Mouse (Mus musculus) embryo, embryonic 10.5 days (tissue): ENCODE results near the gene Fryl.

Experiments
- DNase-seq: peaks from one replicate; pipeline ENCODE4 v3.0.0-alpha.2; 2015; ENCODE audit warnings: low spot score

The Fryl gene

DNA sequence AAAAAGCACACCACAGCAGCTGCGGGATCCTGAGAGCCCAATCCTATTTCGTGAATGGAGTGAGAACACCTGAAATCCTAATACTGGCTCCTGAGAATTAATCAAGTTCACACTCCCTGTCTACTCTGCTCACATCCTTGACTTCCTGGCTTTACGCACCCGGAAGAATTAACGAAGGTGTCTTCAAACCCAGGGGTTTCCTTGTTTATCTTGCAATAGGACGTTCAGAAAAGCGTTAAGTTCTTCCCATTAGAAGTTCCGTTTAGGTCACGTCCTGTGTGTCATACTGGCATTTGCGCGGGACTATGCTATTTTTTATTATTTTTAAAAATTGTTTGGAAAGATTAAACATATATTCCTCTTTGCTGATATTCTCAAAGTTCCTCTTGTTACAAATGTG is 677 bp upstream of the Fryl start:
- peak; percentile 32 for DNase-seq

DNA sequence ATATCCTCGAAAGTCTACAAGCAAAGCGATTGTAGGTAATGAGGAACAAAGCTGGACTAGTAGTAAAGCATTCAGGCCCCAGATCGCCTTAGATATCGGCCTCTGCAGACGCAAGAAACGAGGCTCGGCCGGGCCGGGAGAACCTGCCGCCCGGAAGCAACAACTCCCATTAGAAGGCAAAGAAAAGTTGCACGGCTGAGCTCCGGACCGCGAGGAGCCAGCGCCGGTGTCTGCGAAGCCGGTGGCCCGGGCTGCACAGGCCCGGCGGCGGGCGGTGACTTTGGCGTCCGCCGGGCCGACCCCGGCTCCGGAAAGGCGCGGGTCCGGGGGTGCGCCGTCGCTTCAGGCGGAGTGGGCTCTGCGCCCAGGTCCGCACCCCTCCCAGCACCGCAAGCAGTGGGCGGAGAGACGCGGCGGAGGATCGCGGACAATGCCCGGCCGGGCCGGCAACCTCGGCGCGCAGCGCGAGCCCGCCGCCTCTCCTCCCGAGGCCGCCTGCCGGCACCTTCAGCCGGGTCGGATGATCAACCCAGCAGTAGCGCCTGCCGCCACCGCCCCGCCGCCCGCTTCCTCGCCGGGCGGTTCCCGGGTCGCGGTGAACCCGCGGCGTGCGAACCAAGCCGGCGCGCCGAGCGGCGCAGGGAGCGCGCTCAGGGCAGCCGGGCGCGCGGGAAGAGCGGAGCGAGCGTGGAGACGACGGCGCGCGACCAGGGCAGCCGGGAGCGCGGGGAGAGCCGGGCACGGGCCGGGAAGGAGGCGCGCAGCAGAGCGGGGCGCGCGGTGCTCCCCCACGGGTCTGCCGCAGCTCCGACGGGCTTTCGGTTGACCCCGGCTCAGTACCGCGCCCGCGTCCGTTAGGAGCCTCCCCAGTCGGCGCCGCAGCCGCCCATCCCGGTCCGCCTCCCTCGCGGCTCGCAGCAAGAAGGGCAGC is 833 bp downstream of the Fryl start:
- peak; percentile 68 for DNase-seq

DNA sequence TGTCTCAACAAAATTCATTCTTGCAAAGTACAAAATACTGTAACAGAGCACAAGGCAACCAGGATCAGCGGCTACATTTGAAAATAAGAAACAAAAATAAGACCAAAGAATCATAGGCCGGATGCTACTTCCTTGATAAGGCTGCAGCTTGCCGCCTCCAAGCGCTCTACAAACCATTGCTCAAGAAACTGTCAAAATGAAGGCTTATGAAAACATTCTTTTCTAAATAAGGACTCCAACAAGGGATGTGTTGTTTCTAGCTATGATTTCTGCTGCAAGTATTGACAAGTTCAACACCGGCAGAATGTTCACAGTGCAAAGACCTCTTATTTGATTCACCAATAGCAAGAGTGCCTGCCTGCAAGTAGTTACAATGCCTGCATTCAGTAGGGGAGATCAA is 1.8 kb downstream of the Fryl start:
- DNase-seq: peak; percentile 34

DNA sequence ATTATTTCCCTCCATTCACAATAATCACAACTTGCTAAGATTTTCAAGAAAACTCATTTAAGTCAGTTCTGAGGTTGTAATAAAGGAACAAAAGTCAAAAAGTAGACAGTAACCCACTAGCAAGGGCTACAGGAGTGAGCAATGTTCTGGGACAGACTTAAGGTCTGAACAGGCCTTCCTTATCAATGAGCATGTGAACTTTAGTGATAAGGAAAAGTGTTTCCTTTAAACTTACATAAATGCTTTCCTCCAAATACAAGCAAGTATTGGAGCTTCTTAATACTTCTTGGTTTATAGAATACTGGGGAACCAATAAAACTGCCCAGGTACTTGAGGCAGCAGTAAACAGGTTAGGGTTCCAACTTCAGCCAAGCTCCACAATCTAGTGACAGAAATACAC is 3.7 kb downstream of the Fryl start:
- no peak for DNase-seq

DNA sequence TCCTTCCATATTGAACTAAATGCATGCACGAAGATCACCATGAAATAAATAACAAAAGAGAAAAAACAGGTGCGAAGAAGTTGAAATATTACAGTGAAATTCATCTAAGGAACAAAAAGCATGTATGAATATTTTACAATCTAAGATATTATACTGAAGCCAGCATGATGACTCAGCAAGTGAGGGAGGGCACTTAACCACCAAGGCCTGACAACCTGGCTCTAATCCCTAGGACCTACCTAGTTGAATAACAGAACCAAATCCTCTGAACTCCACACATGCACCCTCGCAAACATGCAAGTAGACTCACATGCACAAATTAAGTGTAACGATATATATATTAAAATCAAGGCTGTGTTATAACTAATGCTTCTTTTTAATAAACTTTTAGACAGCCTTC is 7.1 kb downstream of the Fryl start:
- DNase-seq: no peak

DNA sequence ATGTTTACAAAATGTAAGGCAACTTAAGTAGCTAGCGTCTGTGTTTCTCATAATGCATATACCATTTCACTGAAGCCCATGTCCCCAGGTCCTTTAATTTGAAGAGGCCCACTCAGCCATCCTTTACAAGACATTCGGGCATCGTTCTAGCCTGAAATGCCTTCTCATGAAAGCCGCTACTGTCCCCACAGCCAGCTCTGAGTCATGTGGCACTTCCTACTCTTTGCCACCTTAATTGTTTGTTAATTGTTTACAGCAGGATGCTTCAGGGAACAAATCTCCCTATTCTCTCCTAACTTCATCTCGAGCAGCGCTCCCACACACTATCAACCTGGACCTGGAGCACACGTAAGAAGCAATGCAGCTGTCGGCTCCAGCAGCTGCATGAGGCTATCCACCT is 8.2 kb downstream of the Fryl start:
- no peak for DNase-seq

DNA sequence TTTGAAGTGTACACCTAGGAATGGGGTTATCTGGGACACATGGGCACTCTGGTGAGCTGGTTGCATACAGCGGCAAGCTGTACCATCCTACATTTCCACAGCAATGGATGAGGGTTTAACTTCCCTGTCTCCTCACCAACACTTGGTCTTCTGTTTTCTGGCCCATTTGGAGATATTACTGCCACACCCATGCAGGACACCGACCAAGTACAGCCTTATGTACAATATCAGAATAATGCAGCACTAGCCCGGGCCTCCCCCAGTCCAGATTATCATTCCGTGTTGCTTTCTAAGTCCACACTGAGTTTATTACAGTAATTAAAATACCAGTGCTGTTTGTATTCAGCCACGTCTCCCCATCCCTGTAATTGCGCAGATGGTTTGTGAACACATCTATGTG is 10.0 kb downstream of the Fryl start:
- DNase-seq: no peak

DNA sequence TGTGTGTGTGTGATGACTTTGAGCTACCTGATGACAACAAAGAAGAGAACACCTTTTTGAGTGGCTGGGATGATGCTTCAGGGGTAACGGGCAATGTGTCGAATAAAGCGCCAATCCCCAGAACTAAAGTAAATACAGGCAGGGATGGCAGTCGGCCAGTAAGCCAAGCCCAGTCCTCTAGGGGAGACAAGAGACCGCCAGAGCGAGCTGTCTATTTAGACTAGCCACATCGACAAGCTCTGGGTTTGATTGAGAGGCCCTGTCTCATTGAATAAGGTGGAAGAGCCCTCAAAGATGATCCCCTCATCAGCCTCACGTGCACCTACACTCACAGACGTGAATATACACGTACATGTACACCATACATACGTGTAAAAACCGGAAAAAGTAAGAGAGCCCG is 12.0 kb downstream of the Fryl start:
- no peak for DNase-seq

DNA sequence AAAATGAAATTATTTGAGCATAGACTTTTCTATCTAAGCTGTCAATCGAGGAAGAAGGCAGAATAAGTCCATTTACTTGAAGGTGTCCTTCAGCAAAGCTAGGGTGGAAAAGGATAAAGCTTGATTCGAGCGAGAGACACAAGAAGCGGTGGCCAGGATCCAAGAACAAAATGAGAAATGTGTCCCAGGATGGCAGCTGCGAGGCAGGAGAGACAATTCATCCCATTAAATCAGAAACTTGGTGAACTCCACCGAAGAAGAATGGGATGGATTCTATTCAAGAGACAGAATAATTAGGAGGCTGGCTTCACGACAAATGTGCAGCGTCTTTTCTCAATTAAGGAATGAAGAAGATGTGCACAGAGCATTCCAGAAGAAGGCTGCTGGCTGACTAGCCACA is 14.5 kb downstream of the Fryl start:
- DNase-seq: no peak

DNA sequence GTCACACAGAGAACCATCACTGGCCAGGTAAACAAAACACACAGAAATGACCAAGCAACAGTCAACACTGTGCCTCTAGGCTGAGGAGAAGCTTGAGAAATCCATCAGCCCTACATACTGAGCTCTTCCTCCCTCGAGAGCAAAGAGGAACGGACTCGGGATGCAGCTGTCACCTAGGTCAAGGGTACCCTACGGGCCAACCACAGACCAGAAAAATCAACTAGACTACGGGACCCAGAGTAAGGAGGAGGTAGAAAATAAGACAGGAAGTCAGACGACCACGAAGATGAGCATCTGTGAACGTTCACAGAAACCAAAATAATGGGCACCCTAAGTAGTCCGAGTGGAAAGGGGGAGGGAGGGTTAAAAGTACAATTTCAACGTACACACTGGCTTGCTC is 15.1 kb downstream of the Fryl start:
- DNase-seq: no peak

DNA sequence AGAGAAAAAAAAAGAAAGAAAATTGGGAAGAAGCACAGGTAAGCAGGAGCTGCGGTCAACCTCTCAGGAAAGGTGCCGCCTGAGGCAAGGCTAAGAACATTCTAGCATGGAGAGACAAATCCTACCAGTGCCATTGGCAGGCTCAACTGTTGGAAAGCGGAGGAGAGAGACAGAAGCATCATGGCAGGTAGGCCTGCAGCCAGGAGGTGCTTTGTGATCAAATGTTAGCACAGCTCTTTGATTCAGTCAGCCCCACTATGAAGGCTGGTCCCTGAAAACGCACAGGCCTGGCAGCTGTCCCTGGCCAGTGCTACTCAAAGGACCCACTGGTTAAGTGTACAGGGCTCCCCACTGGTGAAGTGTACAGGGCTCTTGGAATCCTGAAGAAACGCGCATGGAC is 16.0 kb downstream of the Fryl start:
- no peak for DNase-seq

DNA sequence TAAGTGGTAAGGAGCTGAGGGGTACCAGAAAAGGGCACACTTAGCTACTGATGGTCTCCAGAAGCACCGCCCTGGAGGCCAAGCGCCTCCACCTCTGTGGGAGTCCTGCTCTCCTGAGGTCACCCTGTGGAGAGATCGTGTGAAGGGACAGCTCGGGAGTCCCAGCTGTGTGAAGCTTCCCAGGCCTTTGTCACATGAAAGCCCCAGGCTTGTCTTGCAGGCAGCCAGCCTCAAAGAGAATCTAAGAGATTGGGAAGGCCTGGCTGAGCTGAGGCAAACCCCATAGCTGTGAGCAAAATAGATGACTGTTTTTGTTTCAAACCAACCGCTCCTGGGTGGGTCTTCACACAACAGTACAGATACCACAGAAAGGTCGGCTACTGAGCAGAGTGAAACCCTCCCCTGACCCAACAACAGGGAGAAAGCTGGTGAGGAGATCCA is 19.5 kb downstream of the Fryl start:
- peak; percentile 42 for DNase-seq

DNA sequence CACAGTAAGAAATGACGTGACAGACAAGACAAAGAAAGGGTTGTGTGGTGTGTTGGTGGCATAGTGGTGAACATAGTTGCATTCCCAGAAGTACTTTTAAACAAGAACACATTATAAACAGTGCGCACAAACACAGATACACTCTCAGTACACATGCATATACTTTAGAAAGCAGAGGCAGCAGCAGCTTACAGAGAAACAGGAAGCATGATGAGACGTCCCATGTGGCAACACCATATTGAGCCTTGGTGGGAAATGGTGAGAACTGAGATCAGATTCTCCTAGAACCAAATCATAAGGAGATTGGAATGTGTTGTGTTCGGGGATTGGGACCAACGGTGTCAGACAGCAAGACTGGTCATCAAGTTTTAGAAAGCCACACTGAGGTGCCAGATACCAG is 21.2 kb downstream of the Fryl start:
- no peak for DNase-seq

DNA sequence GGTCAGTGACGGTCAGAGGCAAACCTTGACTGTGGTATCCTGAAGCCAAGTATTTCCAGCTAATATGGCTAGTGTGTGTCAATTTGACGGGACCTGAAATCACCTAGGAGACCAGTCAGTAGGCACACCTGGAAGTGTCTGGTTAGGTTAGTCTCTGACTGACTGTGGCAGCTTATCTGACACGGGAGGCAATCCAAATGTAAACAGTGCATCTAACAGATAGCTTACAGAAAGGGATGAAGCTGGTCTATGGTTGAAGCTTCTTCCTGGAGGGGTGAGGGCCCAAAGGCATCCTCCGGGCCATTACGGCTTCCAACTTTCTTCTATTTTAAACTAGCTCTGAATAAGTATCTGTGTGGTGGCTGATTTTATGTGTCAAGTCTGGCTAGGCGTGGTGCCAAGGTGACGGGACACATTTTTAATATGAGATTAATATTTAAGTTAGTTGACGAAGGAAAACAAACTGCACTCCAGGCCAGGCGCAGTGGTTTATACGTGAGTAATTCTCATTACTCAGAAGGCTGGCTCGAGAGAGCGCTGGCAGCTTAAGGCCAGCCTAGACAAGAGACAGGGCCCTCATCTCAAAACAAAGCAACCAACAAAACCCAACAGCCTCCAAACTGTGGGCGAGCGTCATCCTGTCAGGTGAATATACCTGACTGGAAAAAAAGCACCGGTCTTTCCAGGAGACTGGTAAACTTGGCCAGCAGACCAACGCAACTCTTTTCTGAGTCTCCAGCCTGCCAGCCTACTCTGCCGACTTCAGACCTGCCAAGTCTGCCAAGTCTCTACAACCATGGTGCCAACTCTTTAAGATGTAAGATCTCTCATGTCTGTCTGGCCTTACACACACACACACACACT is 23.2 kb downstream of the Fryl start:
- DNase-seq: no peak

DNA sequence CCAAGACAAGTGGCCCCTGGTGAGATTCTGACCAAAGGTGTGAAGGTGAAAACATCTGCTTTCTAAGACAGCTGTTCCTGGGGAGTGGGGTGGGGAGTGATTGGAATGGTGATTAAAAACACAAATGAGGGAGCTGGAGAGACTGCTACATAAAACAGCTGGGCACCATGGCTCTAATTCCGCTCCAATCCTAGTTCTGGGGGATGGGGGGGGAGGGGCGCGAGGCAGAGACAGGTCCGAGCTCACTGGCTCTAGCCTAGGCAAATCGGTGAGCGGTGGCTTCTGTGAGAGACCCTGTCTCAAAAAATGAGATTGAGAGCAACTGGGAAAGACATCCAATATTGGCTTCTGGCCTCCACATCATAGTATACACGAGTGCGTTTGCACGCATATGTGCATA is 24.2 kb downstream of the Fryl start:
- peak; percentile 43 for DNase-seq

DNA sequence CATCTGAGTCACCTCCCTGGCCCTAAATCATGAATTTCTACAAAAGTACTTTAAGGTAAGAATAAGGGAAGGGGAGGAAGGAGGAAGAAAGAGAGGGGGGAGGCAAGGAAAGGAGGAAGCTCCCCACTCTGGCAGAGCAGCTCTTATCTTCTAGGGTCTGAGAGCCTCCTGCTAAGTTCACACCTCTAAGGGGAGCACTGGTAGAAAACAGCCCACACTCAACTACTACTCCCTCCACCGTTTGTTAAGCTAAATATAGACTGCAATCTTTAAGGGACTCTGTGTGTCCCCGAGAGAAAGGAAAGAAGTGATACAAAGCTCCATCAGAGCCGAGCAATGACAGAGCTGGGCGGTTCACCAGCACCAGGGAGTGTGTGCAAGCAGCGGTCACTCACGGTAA is 24.6 kb downstream of the Fryl start:
- no peak for DNase-seq

DNA sequence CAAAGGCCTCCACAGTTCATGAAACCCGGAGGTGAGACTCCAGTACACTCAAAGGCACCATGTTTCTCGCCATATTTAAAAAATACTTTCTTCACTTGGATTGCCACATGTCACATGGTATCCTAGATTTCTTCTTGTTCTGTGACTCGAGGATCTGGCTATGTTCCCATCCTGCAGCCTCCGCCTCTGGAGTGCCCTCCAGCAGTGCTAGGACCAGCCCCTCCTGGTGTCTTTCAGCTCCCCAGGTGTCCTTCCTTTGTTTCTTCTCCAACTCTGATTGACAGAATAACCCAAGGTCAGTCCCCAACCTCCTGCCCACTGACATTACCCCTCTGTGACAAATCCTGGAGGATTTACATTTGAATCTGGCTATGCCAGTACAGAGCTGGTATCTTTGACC is 26.2 kb downstream of the Fryl start:
- DNase-seq: no peak

DNA sequence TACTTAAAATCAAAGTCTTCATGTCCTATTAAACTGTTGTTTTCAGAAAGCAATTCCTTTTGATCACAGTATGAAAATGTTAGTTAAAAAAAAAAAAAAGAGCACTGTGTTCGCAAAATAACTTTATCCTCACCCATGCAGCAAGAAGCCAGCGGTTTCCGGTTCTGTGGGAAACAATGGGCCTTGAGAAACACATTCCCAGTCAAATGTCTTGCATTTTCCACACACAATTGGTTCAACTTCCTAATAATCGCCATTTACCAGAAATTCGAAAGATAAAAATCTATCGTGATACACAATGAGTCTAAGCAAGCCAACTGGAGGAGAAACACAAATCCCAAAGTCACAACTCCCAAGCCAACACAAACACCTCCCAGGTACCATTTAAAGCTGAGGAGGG is 27.0 kb downstream of the Fryl start:
- DNase-seq: no peak

DNA sequence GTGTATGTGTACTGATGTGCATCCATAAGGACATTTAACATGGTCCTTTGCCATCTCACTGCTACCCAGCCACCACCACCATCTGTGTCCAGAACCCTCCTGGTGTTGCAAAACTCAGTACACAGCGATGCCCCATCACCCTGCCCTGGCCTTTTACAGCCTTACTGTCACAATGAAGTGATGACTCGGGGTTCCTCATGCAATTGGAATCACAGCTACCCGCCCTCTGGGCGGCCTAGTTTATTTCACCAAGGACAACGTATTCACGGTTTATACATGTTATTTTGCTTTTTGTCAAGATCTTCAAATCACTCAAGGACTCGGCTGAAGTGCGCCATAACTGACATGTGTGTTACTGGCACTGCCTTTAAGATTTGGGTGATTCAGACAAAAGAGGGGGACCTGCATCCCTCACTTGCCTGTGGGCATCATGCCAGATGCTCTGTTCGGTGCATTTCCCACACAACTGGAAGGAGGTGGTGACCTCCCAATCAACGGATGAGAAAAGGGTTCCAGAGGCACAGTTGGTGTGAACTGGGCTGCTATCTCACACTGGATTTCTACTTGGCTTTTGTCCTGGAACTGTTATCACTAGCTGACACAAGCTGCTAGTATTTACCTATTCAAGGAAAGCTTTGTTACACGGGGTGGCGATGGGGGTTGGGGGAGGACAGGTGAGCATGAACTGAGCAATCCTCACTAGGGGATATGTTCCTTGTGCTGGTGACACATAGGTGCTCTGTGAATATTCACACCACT is 27.9 kb downstream of the Fryl start:
- DNase-seq: no peak

DNA sequence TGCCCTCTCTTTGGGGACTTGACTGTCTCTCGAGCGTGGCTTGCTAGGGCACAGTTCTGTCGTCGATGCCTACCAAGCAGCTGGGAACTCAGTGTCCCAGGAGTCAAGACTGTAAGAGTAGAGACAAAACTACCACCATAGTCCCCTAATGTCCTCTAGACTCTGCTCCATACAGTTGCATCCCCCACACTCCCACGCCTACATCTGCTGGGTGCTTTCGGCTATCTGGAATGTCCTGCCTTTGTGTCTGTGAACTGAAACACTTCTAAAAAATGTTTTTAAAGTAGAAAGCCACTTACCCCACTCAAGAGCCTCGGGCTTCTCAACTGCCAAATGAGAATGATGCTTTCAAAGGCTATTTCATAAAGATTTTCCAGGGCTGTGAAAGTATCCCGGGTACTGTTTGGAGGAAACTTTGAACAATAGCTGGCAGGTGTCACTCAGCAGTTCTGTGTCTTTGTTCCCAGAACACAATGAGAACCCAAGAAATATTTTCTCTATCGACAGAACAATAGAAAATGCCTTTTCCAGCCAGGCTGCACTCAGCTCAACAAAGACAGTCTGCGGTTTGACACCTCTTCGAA is 28.8 kb downstream of the Fryl start:
- no peak for DNase-seq

DNA sequence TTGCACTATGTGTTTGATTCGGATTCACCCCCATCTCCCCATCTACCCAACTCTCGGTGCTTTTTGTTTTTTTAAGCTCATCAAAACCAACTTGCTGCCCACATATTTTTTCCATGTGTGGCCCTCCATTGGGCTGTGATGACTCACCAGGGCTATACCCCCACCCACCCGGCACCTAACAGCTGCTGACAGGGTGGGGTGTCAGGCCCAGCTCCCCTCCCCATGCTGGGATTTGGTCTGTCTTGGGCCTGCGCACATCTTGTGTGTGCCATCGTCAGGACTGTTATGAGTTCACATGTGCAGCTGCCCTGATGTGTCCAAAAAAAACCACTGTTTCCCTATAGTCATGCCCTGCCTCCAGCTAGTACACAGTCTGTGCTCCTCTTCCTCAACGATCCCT is 33.4 kb downstream of the Fryl start:
- DNase-seq: no peak

DNA sequence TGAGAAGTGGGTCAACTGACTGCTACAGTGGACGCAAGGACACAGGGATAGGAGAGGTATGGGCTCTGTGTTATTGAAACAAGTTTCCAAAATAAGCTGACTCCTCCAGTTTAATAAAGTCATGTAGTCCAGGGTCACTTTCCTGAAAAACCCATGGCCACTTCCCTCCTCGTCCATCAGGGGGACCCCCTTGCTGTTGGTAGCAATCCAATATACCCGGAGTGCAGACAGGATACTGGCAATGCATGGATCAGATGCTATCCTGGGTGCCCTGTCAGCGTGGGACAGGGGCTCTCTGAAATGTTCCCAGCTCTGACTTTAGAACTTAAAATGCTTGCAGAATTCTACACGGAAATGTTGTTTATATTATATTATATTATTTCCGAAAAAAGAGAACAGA is 34.0 kb downstream of the Fryl start:
- peak; percentile 60 for DNase-seq
